Mouse (Mus musculus) brain, embryonic 14.5 days (tissue): ENCODE measurements at regions not wholly inside any gene's neighbourhood (a gene's known extent, or its start where the extent isn't known, plus 50 kb on each side); places are given as distances from the start of the nearest gene placed in this dataset.

Experiments
- CTCF ChIP-seq: fragments of 200-500 bp; IDR thresholded peaks from 2 replicates; pipeline ENCODE4 v1.5.1; 2012; ENCODE audit warnings: inconsistent platforms, mild to moderate bottlenecking, moderate library complexity, borderline replicate concordance; ENCODE audit not compliant: insufficient read depth, insufficient read length; ENCODE audit errors: extremely low read depth
- POLR2A ChIP-seq: fragments of 200-500 bp; IDR thresholded peaks from 2 replicates; pipeline ENCODE4 v1.6.1; 2012; ENCODE audit warnings: mild to moderate bottlenecking, inconsistent platforms, borderline replicate concordance; ENCODE audit not compliant: poor library complexity, insufficient read depth, insufficient read length, severe bottlenecking; ENCODE audit errors: extremely low read depth

- TF ChIP-seq CTCF (no peak), POLR2A (no peak)
Observed at GRCm38 (mm10) chr11:13126808-13127207, 662.0 kb upstream of the Cobl start.
